Mouse (Mus musculus) CH12.LX (cell line): ENCODE results near the gene St6gal1.

Experiments
- CHD1 ChIP-seq: IDR thresholded peaks from 2 replicates; pipeline ENCODE4 v1.6.1; 2012; ENCODE audit warnings: low read depth, low read length, improper control_type of control experiment, inconsistent platforms
- CTCF ChIP-seq, 2 experiments: IDR thresholded peaks in 1 of 2; conservative IDR thresholded peaks in 1 of 2; 2 replicates each; pipeline ENCODE4 v1.5.1; 2011 to 2012; ENCODE audit warnings: low read depth in 2 of 2, low read length in 2 of 2, improper control_type of control experiment in 1 of 2, inconsistent platforms in 1 of 2, mild to moderate bottlenecking in 1 of 2, moderate library complexity in 1 of 2
- EP300 ChIP-seq: IDR thresholded peaks from 2 replicates; pipeline ENCODE4 v1.6.1; 2011; ENCODE audit warnings: low read length, improper control_type of control experiment
- ETS1 ChIP-seq: conservative IDR thresholded peaks from 2 replicates; pipeline ENCODE4 v1.6.1; 2012; ENCODE audit warnings: low read depth, mild to moderate bottlenecking, inconsistent platforms, low read length, improper control_type of control experiment, moderate library complexity
- KAT2A ChIP-seq: IDR thresholded peaks from 2 replicates; pipeline ENCODE4 v1.6.1; 2012; ENCODE audit warnings: low read length, improper control_type of control experiment, inconsistent platforms; ENCODE audit not compliant: insufficient replicate concordance
- MAZ ChIP-seq: IDR thresholded peaks from 2 replicates; pipeline ENCODE4 v1.6.1; 2012; ENCODE audit warnings: low read depth, mild to moderate bottlenecking, inconsistent platforms, low read length, improper control_type of control experiment, moderate library complexity
- POLR2A ChIP-seq: IDR thresholded peaks from 2 replicates; pipeline ENCODE4 v1.6.1; 2011; ENCODE audit warnings: low read depth, mild to moderate bottlenecking, improper control_type of control experiment, low read length
- POLR2AphosphoS2 ChIP-seq: IDR thresholded peaks from 2 replicates; pipeline ENCODE4 v1.6.1; 2011; ENCODE audit warnings: low read depth, low read length, improper control_type of control experiment
- UBTF ChIP-seq: IDR thresholded peaks from 2 replicates; pipeline ENCODE4 v1.6.1; 2012; ENCODE audit warnings: low read depth, mild to moderate bottlenecking, inconsistent platforms, low read length, improper control_type of control experiment, moderate library complexity
- ZC3H11A ChIP-seq: IDR thresholded peaks from 2 replicates; pipeline ENCODE4 v1.6.1; 2012; ENCODE audit warnings: low read depth, mild to moderate bottlenecking, inconsistent platforms, low read length, improper control_type of control experiment
- ZKSCAN1 ChIP-seq: IDR thresholded peaks from 2 replicates; pipeline ENCODE4 v1.6.1; 2012; ENCODE audit warnings: low read depth, inconsistent platforms, low read length, improper control_type of control experiment, borderline replicate concordance

DNA sequence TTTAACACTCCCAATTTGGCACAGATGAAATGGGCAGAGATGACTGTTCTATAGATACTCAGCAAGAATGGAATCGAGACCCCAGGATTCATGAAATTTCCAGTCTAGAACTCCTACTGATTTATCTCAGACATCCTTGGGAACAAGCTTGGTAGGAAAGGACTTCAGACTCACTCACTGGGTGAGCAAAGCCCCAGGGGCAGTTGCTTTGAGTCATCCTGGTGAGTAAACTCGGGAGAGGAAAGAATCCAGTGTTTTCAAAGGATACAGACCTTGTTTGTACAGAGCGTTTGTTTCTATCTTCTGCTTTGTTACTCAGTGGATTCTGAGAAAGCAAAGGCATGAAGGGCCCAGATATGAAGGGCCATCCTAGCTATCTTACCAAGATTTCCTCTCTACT lies 95.5 kb downstream of the St6gal1 start:
- no peak for TF ChIP-seq CTCF (conservative IDR thresholded peaks at IDR 0.05 in 1 of 2, IDR thresholded peaks at IDR 0.05 in 1 of 2; ENCODE audit: low read depth in 2 of 2, low read length in 2 of 2)
- TF ChIP-seq EP300, result no peak
- no peak for TF ChIP-seq UBTF
- no peak for TF ChIP-seq ZC3H11A
- TF ChIP-seq POLR2AphosphoS2, result no peak
- no peak for TF ChIP-seq ZKSCAN1
- TF ChIP-seq POLR2A, result no peak
- TF ChIP-seq MAZ, result no peak
- TF ChIP-seq CHD1, result no peak
- TF ChIP-seq KAT2A, result no peak
- TF ChIP-seq ETS1, result no peak
